ENCODE assay signal across 16 mouse cellular contexts in the genomic region with DNA sequence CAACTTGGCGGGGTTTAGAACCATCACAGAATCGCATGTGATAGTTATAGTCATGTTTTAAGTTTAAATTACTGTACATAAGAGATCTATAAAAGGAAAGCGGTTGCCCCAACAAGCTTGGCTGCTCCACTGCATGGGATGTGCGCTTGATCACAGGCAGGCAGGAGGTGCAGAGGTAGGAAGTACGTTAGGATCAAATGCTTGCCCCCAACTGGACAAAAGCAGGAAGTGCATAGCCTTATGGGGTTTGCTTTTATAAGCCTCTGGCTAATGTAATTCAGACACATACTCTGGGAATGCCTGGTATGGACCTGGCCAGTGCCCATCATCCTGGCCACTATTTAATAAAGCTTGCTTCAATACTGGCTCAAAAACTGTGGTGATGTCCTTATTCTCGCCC. TPM values are rescaled to one million over a fixed set of nuclear protein-coding genes. Genes with fewer than 3 reads are reported as not detected.
DNase-seq lines count a peak whose midpoint lies in the region; TF ChIP-seq lines count a peak whose summit lies in the region.
"Had no signal": no experiment of that assay in that cellular context is flagged by ENCODE, and none has a peak within 500 bp of the region (broad histone marks: within the 10 kb centered on the region; RNA-seq: fewer than 3 reads in every experiment).

No protein-coding gene starts in this region.

- TF ChIP-seq POLR2A in liver, adult 2 months (IDR thresholded peaks at IDR 0.05; ENCODE audit: extremely low read depth, insufficient read depth, low read length), result no peak

- no peak for DNase-seq in gastrocnemius, adult 2 months
- DNase-seq in gastrocnemius, postnatal 10 days, result no peak
- no peak for DNase-seq in liver, adult 2 months (ENCODE audit: extremely low read depth, low read depth, low spot score)
- DNase-seq in liver, result no peak
- peak; percentile 67 for DNase-seq in ES-CJ7 (ENCODE audit: low read depth, low spot score)
- DNase-seq in induced T-regulatory cell, adult 2 months (ENCODE audit: low read depth), result peak; percentile 24
- no peak for DNase-seq in adrenal gland, adult (ENCODE audit: inconsistent age in 2 of 2, low spot score in 1 of 2)
- no peak for DNase-seq in layer of hippocampus, postnatal 10 days (ENCODE audit: low spot score in 2 of 2)
- DNase-seq: cerebellum, postnatal 10 days; heart, postnatal 10 days; lung, postnatal 14 days; thymus, postnatal 36 days had no signal

- H3K27me3 ChIP-seq in liver, adult 2 months (ENCODE audit: control insufficient read depth, insufficient read depth, low read length), result no peaks in the 10 kb centered on the region
- H3K27me3 ChIP-seq: hindbrain, embryonic 15.5 days; midbrain, embryonic 13.5 days had no signal

- no peaks in the 10 kb centered on the region for H3K36me3 ChIP-seq in liver, adult 2 months (ENCODE audit: control insufficient read depth, insufficient read depth, low read length)
- H3K36me3 ChIP-seq: embryonic facial prominence, embryonic 10.5 days; hindbrain, embryonic 15.5 days; limb, embryonic 12.5 days; midbrain, embryonic 13.5 days had no signal

- no peak overlapping the region for H3K27ac ChIP-seq in gastrocnemius, adult 2 months
- no peak overlapping the region for H3K27ac ChIP-seq in liver, adult 2 months (replicated peaks; ENCODE audit: insufficient read depth, low read depth, low read length)
- H3K27ac ChIP-seq: embryonic facial prominence, embryonic 10.5 days; hindbrain, embryonic 15.5 days; limb, embryonic 12.5 days; midbrain, embryonic 13.5 days had no signal

- no peak overlapping the region for H3K9ac ChIP-seq in liver, adult 2 months (ENCODE audit: low read depth, low read length)
- H3K9ac ChIP-seq: hindbrain, embryonic 15.5 days; limb, embryonic 12.5 days; midbrain, embryonic 13.5 days had no signal

- 76% methylated on average over 6 of the region's 6 CpGs for WGBS in liver, adult 2 months

- H3K79me2 ChIP-seq in liver, adult 2 months (ENCODE audit: control insufficient read depth, insufficient read depth, low read length), result no peaks in the 10 kb centered on the region

- H3K4me3 ChIP-seq in gastrocnemius, adult 2 months, result no peak overlapping the region
- no peak overlapping the region for H3K4me3 ChIP-seq in liver, adult 2 months (ENCODE audit: insufficient read depth, low read depth, low read length)
- H3K4me3 ChIP-seq: embryonic facial prominence, embryonic 10.5 days; hindbrain, embryonic 15.5 days; limb, embryonic 12.5 days; midbrain, embryonic 13.5 days had no signal

- no peaks in the 10 kb centered on the region for H3K4me1 ChIP-seq in liver, adult 2 months (ENCODE audit: control insufficient read depth, insufficient read depth, low read length)
- H3K4me1 ChIP-seq: hindbrain, embryonic 15.5 days had no signal

- intact Hi-C loops in gastrocnemius, adult 2 months (cut with DNase I), result no loop called here

- peak; percentile 36; the same call in 1 of the 2 replicates for TF ChIP-seq CTCF in gastrocnemius, adult 2 months (IDR thresholded peaks at IDR 0.05)
- TF ChIP-seq CTCF in liver, adult 2 months (IDR thresholded peaks at IDR 0.05; ENCODE audit: low read depth, low read length), result peak; percentile 26; the same call in 1 of the 2 replicates

RNA-seq across cellular contexts. Expression of a gene that starts 17.5 kb away (rescaled TPM):
- total RNA-seq in gastrocnemius, adult 2 months (2021), result 10 to 100 TPM in 1 of 2 experiments, 1 to 10 TPM in 1; 8.2 to 13.0 TPM
- 10 to 100 TPM; 16.8 to 22.5 TPM for total RNA-seq in gastrocnemius, postnatal 10 days (2021)
- 15.5 and 22.9 TPM in 2 replicates for total RNA-seq in liver, adult 2 months (2014; rRNA removed)
- 24.6 and 30.7 TPM in 2 replicates for polyA plus RNA-seq in liver, adult 2 months (2012; rRNA removed)
- total RNA-seq in layer of hippocampus, postnatal 10 days (2021), result 10 to 100 TPM; 80.9 to 91.4 TPM

RNA-seq across cellular contexts. Expression of a gene that starts 48.8 kb away (rescaled TPM):
- 1,000 to 10,000 TPM; 1,028 to 1,061 TPM for total RNA-seq in gastrocnemius, adult 2 months (2021)
- total RNA-seq in gastrocnemius, postnatal 10 days (2021), result 100 to 1,000 TPM; 340 to 358 TPM
- 20.5 and 21.7 TPM in 2 replicates for total RNA-seq in liver, adult 2 months (2014; rRNA removed)
- polyA plus RNA-seq in liver, adult 2 months (2012; rRNA removed), result 26.1 and 26.7 TPM in 2 replicates
- total RNA-seq in layer of hippocampus, postnatal 10 days (2021), result 1 to 10 TPM; 2.1 to 2.4 TPM

RNA-seq across cellular contexts. Expression of a gene that starts 54.5 kb away (rescaled TPM):
- not detected for total RNA-seq in gastrocnemius, adult 2 months (2021)
- total RNA-seq in gastrocnemius, postnatal 10 days (2021), result under 1 TPM; 0.20 to 0.52 TPM
- 0.07 TPM in 1 of 2 replicates, not detected in the other for total RNA-seq in liver, adult 2 months (2014; rRNA removed)
- not detected in 2 replicates for polyA plus RNA-seq in liver, adult 2 months (2012; rRNA removed)
- 100 to 1,000 TPM; 108 to 118 TPM for total RNA-seq in layer of hippocampus, postnatal 10 days (2021)
- total RNA-seq: heart, postnatal 10 days had no signal

Comparison
In these comparisons a context has a peak if more than half of its experiments do, and no peak if none do; other contexts are left out.
1. DNase-seq: peak in ES-CJ7 (single experiment) and induced T-regulatory cell, adult 2 months (single experiment); none in gastrocnemius, adult 2 months (single experiment), gastrocnemius, postnatal 10 days (single experiment), liver, adult 2 months (single experiment), liver (single experiment), adrenal gland, adult (0 of 2) and layer of hippocampus, postnatal 10 days (0 of 2).
2. RNA of a gene that starts 48.8 kb away (total RNA-seq): 1,028 to 1,061 TPM in gastrocnemius, adult 2 months and 340 to 358 TPM in gastrocnemius, postnatal 10 days; 20.5 to 21.7 TPM in liver, adult 2 months and 2.1 to 2.4 TPM in layer of hippocampus, postnatal 10 days; every median in the first group is over 10 times any median in the second.
3. RNA of a gene that starts 54.5 kb away (total RNA-seq): 108 to 118 TPM in layer of hippocampus, postnatal 10 days; 0.20 to 0.52 TPM in gastrocnemius, postnatal 10 days, not detected in gastrocnemius, adult 2 months and 0.07 TPM in liver, adult 2 months; every median in the first group is over 10 times any median in the second.